Mouse (Mus musculus): ENCODE data around the gene Ganc. TPM values are rescaled to one million over a fixed set of nuclear protein-coding genes. Genes with fewer than 3 reads are reported as not detected.
A peak's percentile ranks its signal among the peaks of the same experiment; 100 is the strongest.

Ganc gene
- polyA plus RNA-seq, 1 experiment, result 6.9 TPM

DNA sequence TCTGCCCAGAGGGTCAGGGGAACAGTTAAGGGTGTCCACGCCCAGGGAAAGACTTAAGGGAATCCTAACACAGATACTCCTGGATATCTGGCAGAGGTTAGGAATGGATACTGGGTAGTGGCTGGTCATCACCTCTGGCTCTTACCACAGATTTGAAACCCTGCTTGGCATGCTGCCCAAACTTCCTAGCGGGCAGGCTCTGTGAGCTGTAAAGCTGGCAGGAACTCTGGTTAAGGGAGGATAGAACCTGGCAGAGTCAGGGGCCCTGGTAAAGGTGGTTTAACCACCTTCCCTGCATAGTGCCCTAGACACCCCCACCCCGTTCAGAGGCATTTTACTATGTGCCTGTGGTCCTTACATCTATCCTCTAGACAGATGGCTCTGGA is 98.9 kb downstream of the Ganc start:
- TF ChIP-seq POLR2A (IDR thresholded peaks at IDR 0.05; ENCODE audit: borderline replicate concordance, extremely low read depth, insufficient read depth, insufficient read length, poor library complexity, severe bottlenecking) (no peak), CTCF (IDR thresholded peaks at IDR 0.05; ENCODE audit: borderline replicate concordance, extremely low read depth, insufficient read depth, insufficient read length) (no peak)
- peak; percentile 13 for DNase-seq (ENCODE audit: low read depth)

DNA sequence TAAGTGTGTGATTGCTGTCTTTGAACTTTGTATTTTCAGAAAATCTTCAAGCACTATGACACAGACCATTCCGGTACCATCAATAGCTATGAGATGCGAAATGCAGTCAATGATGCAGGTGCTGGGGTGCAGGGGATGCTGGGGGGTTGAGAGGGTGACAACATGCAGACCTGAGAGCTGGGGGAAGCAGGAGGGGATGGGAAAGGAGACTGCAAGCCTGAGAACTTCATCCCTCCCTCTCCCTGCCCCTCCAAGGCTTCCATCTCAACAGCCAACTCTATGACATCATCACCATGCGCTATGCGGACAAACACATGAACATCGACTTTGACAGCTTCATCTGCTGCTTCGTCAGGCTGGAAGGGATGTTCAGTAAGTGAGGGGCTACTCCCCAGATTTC is 99.4 kb downstream of the Ganc start:
- TF ChIP-seq CTCF (IDR thresholded peaks at IDR 0.05; ENCODE audit: borderline replicate concordance, extremely low read depth, insufficient read depth, insufficient read length) (no peak), POLR2A (IDR thresholded peaks at IDR 0.05; ENCODE audit: borderline replicate concordance, extremely low read depth, insufficient read depth, insufficient read length, poor library complexity, severe bottlenecking) (no peak)

DNA sequence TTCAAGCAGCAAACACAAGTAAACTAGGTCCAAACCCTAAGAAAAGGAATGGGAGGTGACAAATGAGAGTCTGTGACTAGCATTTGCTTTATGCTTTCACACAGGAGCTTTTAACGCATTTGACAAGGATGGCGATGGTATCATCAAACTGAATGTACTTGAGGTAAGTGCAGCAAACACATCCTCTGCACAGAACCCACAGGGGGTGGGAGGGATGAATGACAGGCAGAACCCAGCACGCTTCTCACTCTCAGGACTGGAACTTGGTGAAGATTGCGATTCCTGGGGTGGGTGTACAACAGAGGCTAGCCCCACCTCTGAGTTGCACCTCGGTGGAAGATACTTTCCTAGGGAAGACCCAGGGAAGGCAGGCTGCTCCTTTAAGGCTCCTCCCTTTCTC is 100.3 kb downstream of the Ganc start:
- TF ChIP-seq POLR2A (IDR thresholded peaks at IDR 0.05; ENCODE audit: borderline replicate concordance, extremely low read depth, insufficient read depth, insufficient read length, poor library complexity, severe bottlenecking) (no peak), CTCF (IDR thresholded peaks at IDR 0.05; ENCODE audit: borderline replicate concordance, extremely low read depth, insufficient read depth, insufficient read length) (no peak)
- no peak for DNase-seq (ENCODE audit: low read depth)

More for the DNA sequence above, 99.4 kb downstream of the Ganc start:
- DNase-seq (ENCODE audit: low read depth), result no peak

Other genes starting within 250 kb of the Ganc start
- 5.1 and 6.4 TPM in 2 replicates for gene Ehd4, start 249.3 kb upstream of the Ganc start, polyA plus RNA-seq (2012; rRNA removed)
- gene Pla2g4e, start 158.6 kb upstream of the Ganc start, polyA plus RNA-seq (2012; rRNA removed), result 4.1 and 4.5 TPM in 2 replicates
- gene Pla2g4d, start 114.7 kb upstream of the Ganc start, polyA plus RNA-seq (2012; rRNA removed), result 0.03 TPM in 2 replicates
- 0.07 and 0.38 TPM in 2 replicates for gene Pla2g4f, start 89.7 kb upstream of the Ganc start, polyA plus RNA-seq (2012; rRNA removed)
- gene Vps39, start 50.8 kb upstream of the Ganc start, polyA plus RNA-seq (2012; rRNA removed), result 58.1 and 58.7 TPM in 2 replicates
- gene Tmem87a, start 217 bp downstream of the Ganc start, polyA plus RNA-seq (2012; rRNA removed), result 17.0 and 21.1 TPM in 2 replicates
- 1.2 and 1.3 TPM in 2 replicates for gene Capn3, start 52.1 kb downstream of the Ganc start, polyA plus RNA-seq (2012; rRNA removed)
- 44.6 and 53.8 TPM in 2 replicates for gene Zfp106, start 159.9 kb downstream of the Ganc start, polyA plus RNA-seq (2012; rRNA removed)
- gene Snap23, start 163.8 kb downstream of the Ganc start, polyA plus RNA-seq (2012; rRNA removed), result 16.0 and 20.8 TPM in 2 replicates
- gene Haus2, start 205.5 kb downstream of the Ganc start, polyA plus RNA-seq (2012; rRNA removed), result 17.1 and 19.0 TPM in 2 replicates
- 21.2 and 27.8 TPM in 2 replicates for gene Lrrc57, start 205.6 kb downstream of the Ganc start, polyA plus RNA-seq (2012; rRNA removed)
- 14.6 and 16.1 TPM in 2 replicates for gene Stard9, start 225.2 kb downstream of the Ganc start, polyA plus RNA-seq (2012; rRNA removed)